Mouse (Mus musculus) heart, postnatal 25 days (tissue): ENCODE measurements around the gene Dennd1a. TPM values are rescaled to one million over a fixed set of nuclear protein-coding genes. Genes with fewer than 3 reads are reported as not detected.

Experiments
- DNase-seq: peaks from one replicate; pipeline ENCODE4 v3.0.0; 2022; ENCODE audit warnings: low spot score
- intact Hi-C: fragments of 180-260 bp; cut with DNase I; formaldehyde crosslinking; loops from one replicate; pipeline ENCODE4 v1.15.1; 2025
- total RNA-seq, 2 experiments: library from RNA; stranded (reverse); gene quantifications; 2 replicates each; pipeline ENCODE4 v1.2.3; 2021

Dennd1a gene
- total RNA-seq, 2 experiments from 2014 or later, result 23.8 to 24.9 TPM

- intact Hi-C loops, result no loop called here
- DNase-seq, result no peak
Observed at GRCm38 (mm10) chr2:37791340-37791739, 495.9 kb downstream of the Dennd1a start.

- intact Hi-C loops, result no loop called here
Observed at GRCm38 (mm10) chr2:37790738-37791137, 496.5 kb downstream of the Dennd1a start.

GRCm38 (mm10) chr2:37789995-37790394, 497.2 kb downstream of the Dennd1a start:
- no peak for DNase-seq
- intact Hi-C loops, result no loop called here

More at GRCm38 (mm10) chr2:37790738-37791137, 496.5 kb downstream of the Dennd1a start:
- DNase-seq, result no peak

- intact Hi-C loops, result no loop called here
Observed at GRCm38 (mm10) chr2:37789029-37789428, 498.2 kb downstream of the Dennd1a start.

GRCm38 (mm10) chr2:37788176-37788962, 498.8 kb downstream of the Dennd1a start:
- no peak for DNase-seq
- intact Hi-C loops, result no loop called here

More at GRCm38 (mm10) chr2:37789029-37789428, 498.2 kb downstream of the Dennd1a start:
- DNase-seq, result no peak

- intact Hi-C loops, result no loop called here
Observed at GRCm38 (mm10) chr2:37786461-37786860, 500.7 kb downstream of the Dennd1a start.

GRCm38 (mm10) chr2:37784473-37784872, 502.7 kb downstream of the Dennd1a start:
- intact Hi-C loops, result no loop called here
- DNase-seq, result no peak

More at GRCm38 (mm10) chr2:37786461-37786860, 500.7 kb downstream of the Dennd1a start:
- DNase-seq, result no peak

GRCm38 (mm10) chr2:37782002-37782401, 505.2 kb downstream of the Dennd1a start:
- no peak for DNase-seq
- intact Hi-C loops, result no loop called here

GRCm38 (mm10) chr2:37781421-37781820, 505.8 kb downstream of the Dennd1a start:
- no peak for DNase-seq
- intact Hi-C loops, result no loop called here

- DNase-seq, result no peak
- intact Hi-C loops, result no loop called here
Observed at GRCm38 (mm10) chr2:37780270-37780929, 506.8 kb downstream of the Dennd1a start.

GRCm38 (mm10) chr2:37777958-37778720, 509.1 kb downstream of the Dennd1a start:
- no peak for DNase-seq
- intact Hi-C loops, result no loop called here

- intact Hi-C loops, result no loop called here
Observed at GRCm38 (mm10) chr2:37776611-37777411, 510.4 kb downstream of the Dennd1a start.

GRCm38 (mm10) chr2:37776016-37776415, 511.2 kb downstream of the Dennd1a start, which contains the start of gene Crb2:
Crb2 (plus strand) TSS chr2:37776249.
- DNase-seq, result no peak
- intact Hi-C loops, result no loop called here

More at GRCm38 (mm10) chr2:37776611-37777411, 510.4 kb downstream of the Dennd1a start:
- DNase-seq, result no peak

- no peak for DNase-seq
- intact Hi-C loops, result loop anchor here (2.0 to 5.0 kb wide), 3 partner anchors 28 to 257 kb away; partner anchors contain the start of gene Gpr21
Observed at GRCm38 (mm10) chr2:37774571-37774970, 512.6 kb downstream of the Dennd1a start.

- peak; percentile 57 for DNase-seq
- intact Hi-C loops, result loop anchor here (2.0 to 5.0 kb wide), 3 partner anchors 69 to 254 kb away; partner anchors contain the start of genes Gpr21 and Strbp
Observed at GRCm38 (mm10) chr2:37771618-37772285, 515.4 kb downstream of the Dennd1a start.

GRCm38 (mm10) chr2:37769793-37770192, 517.4 kb downstream of the Dennd1a start:
- DNase-seq, result no peak
- intact Hi-C loops, result loop anchor here (5.0 kb wide), 2 partner anchors 172 to 252 kb away; partner anchors contain the start of gene Gpr21

- intact Hi-C loops, result no loop called here
Observed at GRCm38 (mm10) chr2:37768903-37769302, 518.3 kb downstream of the Dennd1a start.

GRCm38 (mm10) chr2:37767739-37768138, 519.5 kb downstream of the Dennd1a start:
- intact Hi-C loops, result loop anchor here (2.0 kb wide), 1 partner anchor 129 kb away; no protein-coding TSS in a partner anchor
- DNase-seq, result no peak

More at GRCm38 (mm10) chr2:37768903-37769302, 518.3 kb downstream of the Dennd1a start:
- DNase-seq, result no peak
